25 mouse cellular contexts compared by ENCODE assay signal in the genomic region with DNA sequence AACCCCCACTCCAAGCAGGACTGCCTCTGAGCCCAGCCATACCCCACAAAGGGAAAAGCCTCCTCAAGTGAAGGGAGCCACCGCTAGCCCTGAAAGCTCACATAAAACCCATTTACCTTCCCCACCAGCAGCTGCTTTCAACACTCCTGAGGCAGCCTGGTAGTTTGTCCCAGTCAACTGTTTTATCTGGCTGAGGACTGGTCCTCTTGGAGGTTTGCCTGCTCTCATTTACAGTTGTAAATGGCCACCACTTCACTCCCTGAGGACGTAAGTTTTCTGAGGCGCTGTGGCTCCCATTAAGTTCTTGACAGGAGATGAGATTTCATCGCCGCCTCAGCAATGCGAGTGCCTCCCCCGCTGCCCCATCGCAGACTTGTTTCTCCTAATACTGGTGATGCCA.
DNase-seq lines count a peak whose midpoint lies in the region; ATAC-seq lines count a peak whose summit lies in the region.
"Had no signal": no experiment of that assay in that cellular context is flagged by ENCODE, and none has a peak within 500 bp of the region (broad histone marks: within the 10 kb centered on the region; RNA-seq: fewer than 3 reads in every experiment).

No protein-coding gene starts in this region.

- peaks cover 12% of the 10 kb centered on the region for H3K4me1 ChIP-seq in heart, embryonic 13.5 days
- no peaks in the 10 kb centered on the region for H3K4me1 ChIP-seq in hindbrain, embryonic 10.5 days (replicated peaks)
- H3K4me1 ChIP-seq: embryonic facial prominence, embryonic 13.5 days; embryonic facial prominence, embryonic 15.5 days; forebrain, embryonic 10.5 days; forebrain, embryonic 12.5 days had no signal

- no peak for DNase-seq in heart, adult 9 months (ENCODE audit: low spot score in 2 of 2)
- peak; percentile 4 for DNase-seq in NIH3T3 (ENCODE audit: low read depth)
- peak; percentile 8 for DNase-seq in adipocyte (ENCODE audit: low spot score)
- DNase-seq in fibroblast of lung, adult 2 months (ENCODE audit: low read depth), result peak; percentile 58
- DNase-seq in hindbrain, embryonic 10.5 days (ENCODE audit: low spot score), result no peak
- no peak for DNase-seq in right cerebral cortex, adult 18-20 months
- DNase-seq: adrenal gland, adult 2 months; adrenal gland, postnatal 10 days; adrenal gland, postnatal 25 days; cerebellum, adult 11 months; cerebellum, adult 18-20 months; cerebellum, adult 8-10 months; cerebellum, adult 9-11 months; cerebellum, postnatal 14 days; cerebellum, postnatal 36 days; embryo, embryonic 11 days had no signal

- H3K4me3 ChIP-seq in heart, embryonic 13.5 days, result no peak overlapping the region
- no peak overlapping the region for H3K4me3 ChIP-seq in hindbrain, embryonic 10.5 days
- H3K4me3 ChIP-seq: embryonic facial prominence, embryonic 13.5 days; embryonic facial prominence, embryonic 15.5 days; forebrain, embryonic 10.5 days; forebrain, embryonic 12.5 days had no signal

- H3K36me3 ChIP-seq in heart, embryonic 13.5 days, result no peaks in the 10 kb centered on the region
- no peaks in the 10 kb centered on the region for H3K36me3 ChIP-seq in hindbrain, embryonic 10.5 days
- H3K36me3 ChIP-seq: embryonic facial prominence, embryonic 13.5 days; embryonic facial prominence, embryonic 15.5 days; forebrain, embryonic 10.5 days; forebrain, embryonic 12.5 days had no signal

- no peak for ATAC-seq in heart, embryonic 13.5 days (ENCODE audit: extremely low read depth, insufficient number of reproducible peaks, low FRiP score, low TSS enrichment)
- ATAC-seq: activated CD4-positive, CD25-positive, alpha-beta regulatory T cell, adult 4 months; forebrain, embryonic 14.5 days; forebrain, embryonic 16.5 days; Patski had no signal

- H3K9me3 ChIP-seq in heart, embryonic 13.5 days, result no peaks in the 10 kb centered on the region
- no peaks in the 10 kb centered on the region for H3K9me3 ChIP-seq in hindbrain, embryonic 10.5 days
- H3K9me3 ChIP-seq: embryonic facial prominence, embryonic 13.5 days; embryonic facial prominence, embryonic 15.5 days; forebrain, embryonic 12.5 days had no signal

- H3K27me3 ChIP-seq in heart, embryonic 13.5 days (replicated peaks), result no peaks in the 10 kb centered on the region
- H3K27me3 ChIP-seq in hindbrain, embryonic 10.5 days (ENCODE audit: insufficient read depth, poor library complexity, severe bottlenecking), result no peaks in the 10 kb centered on the region
- H3K27me3 ChIP-seq: embryonic facial prominence, embryonic 13.5 days; embryonic facial prominence, embryonic 15.5 days; forebrain, embryonic 12.5 days; Patski had no signal

- peak overlapping the region; percentile 34; the same call in 1 of the 2 replicates for H3K4me2 ChIP-seq in heart, embryonic 13.5 days
- H3K4me2 ChIP-seq: embryonic facial prominence, embryonic 13.5 days; embryonic facial prominence, embryonic 15.5 days; forebrain, embryonic 12.5 days had no signal

- no peak overlapping the region; the same call in 1 of the 2 replicates for H3K27ac ChIP-seq in heart, embryonic 13.5 days (replicated peaks)
- no peak overlapping the region for H3K27ac ChIP-seq in hindbrain, embryonic 10.5 days
- H3K27ac ChIP-seq: embryonic facial prominence, embryonic 13.5 days; embryonic facial prominence, embryonic 15.5 days; forebrain, embryonic 10.5 days; forebrain, embryonic 12.5 days had no signal

- no peak overlapping the region for H3K9ac ChIP-seq in heart, embryonic 13.5 days
- H3K9ac ChIP-seq: embryonic facial prominence, embryonic 13.5 days; embryonic facial prominence, embryonic 15.5 days; forebrain, embryonic 12.5 days had no signal

- 47% methylated on average over 8 of the region's 8 CpGs for WGBS in heart, embryonic 13.5 days
- WGBS in hindbrain, embryonic 10.5 days, result 95% methylated on average over 8 of the region's 8 CpGs

Comparison
In these comparisons a context has a peak if more than half of its experiments do, and no peak if none do; other contexts are left out.
1. DNase-seq: peak in NIH3T3 (single experiment), adipocyte (single experiment) and fibroblast of lung, adult 2 months (single experiment); none in heart, adult 9 months (0 of 2), hindbrain, embryonic 10.5 days (single experiment) and right cerebral cortex, adult 18-20 months (single experiment).